Mouse (Mus musculus): ENCODE data around the gene Ngef.

GRCm38 (mm10) chr1:87573800-87574215 lies at the start of gene Ngef:
- TF ChIP-seq CTCF (IDR thresholded peaks at IDR 0.05; ENCODE audit: low read depth, low read length) (no peak), GATA1 (IDR thresholded peaks at IDR 0.05; ENCODE audit: borderline replicate concordance, low read length) (no peak)
